Comparison of ENCODE assay signal across 13 mouse cellular contexts in the genomic region with DNA sequence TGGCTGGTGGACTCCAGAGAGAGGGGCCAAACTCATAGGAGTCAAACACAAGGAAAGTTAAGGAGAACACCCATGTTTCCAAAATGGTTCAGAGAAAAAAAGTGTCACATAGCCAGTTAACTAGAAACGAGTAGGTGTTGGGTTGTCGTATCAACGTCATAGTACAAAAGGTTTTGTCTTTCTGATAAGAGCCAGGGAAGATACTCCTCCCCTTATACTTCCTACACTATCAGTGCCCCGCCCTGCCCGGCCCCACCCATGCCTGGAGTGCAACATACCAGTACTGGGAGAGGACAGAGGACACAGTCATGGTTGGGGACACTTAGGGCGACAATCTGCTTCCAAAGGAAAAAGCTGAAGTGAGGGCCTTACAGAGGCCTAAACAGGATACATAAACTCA. TPM values are rescaled to one million over a fixed set of nuclear protein-coding genes. Genes with fewer than 3 reads are reported as not detected.
DNase-seq lines count a peak whose midpoint lies in the region; ATAC-seq and TF ChIP-seq lines count a peak whose summit lies in the region.
"Had no signal": no experiment of that assay in that cellular context is flagged by ENCODE, and none has a peak within 500 bp of the region (broad histone marks: within the 10 kb centered on the region; RNA-seq: fewer than 3 reads in every experiment).

No protein-coding gene starts in this region.

- H3K9me3 ChIP-seq in MEL (replicated peaks; ENCODE audit: insufficient read depth, low read length): no peaks in the 10 kb centered on the region
- H3K9me3 ChIP-seq in intestine, embryonic 15.5 days: no peaks in the 10 kb centered on the region
- no peaks in the 10 kb centered on the region for H3K9me3 ChIP-seq in liver, postnatal 0 days (ENCODE audit: low read length)
- H3K9me3 ChIP-seq: hindbrain, embryonic 13.5 days; lung, embryonic 15.5 days had no signal

- peak overlapping the region; percentile 94 for H3K27ac ChIP-seq in MEL (ENCODE audit: control insufficient read depth, low read depth, low read length)
- H3K27ac ChIP-seq in intestine, embryonic 15.5 days: no peak overlapping the region
- no peak overlapping the region for H3K27ac ChIP-seq in liver, postnatal 0 days (ENCODE audit: low read depth)
- H3K27ac ChIP-seq: hindbrain, embryonic 13.5 days; lung, embryonic 15.5 days had no signal

- DNase-seq in heart, adult 11 months: peak; percentile 94
- no peak for DNase-seq in heart, adult 8-10 months (ENCODE audit: low spot score)
- peak; percentile 88 for DNase-seq in MEL (ENCODE audit: low read depth, low spot score)
- peak; percentile 44 for DNase-seq in liver, postnatal 0 days
- no peak for DNase-seq in urinary bladder, postnatal 4 days (ENCODE audit: low spot score in 2 of 2)
- no peak for DNase-seq in Muller cell, postnatal 12 days (ENCODE audit: inconsistent ontology term)
- DNase-seq in layer of hippocampus, postnatal 10 days (ENCODE audit: low spot score in 2 of 2): no peak
- DNase-seq: cerebellum, adult 9-10 months; kidney, adult 9 months had no signal

- TF ChIP-seq CTCF in MEL (IDR thresholded peaks at IDR 0.05 in 2 of 3, conservative IDR thresholded peaks at IDR 0.05 in 1 of 3; ENCODE audit: control insufficient read depth in 1 of 3, insufficient read depth in 1 of 3, low read depth in 2 of 3, low read length in 3 of 3, poor library complexity in 1 of 3, severe bottlenecking in 1 of 3): no peak
- TF ChIP-seq CTCF in liver, postnatal 0 days (IDR thresholded peaks at IDR 0.05; ENCODE audit: low read depth): no peak

- peak overlapping the region in 1 of 2 experiments; percentile 40; a peak in 3 of 4 replicates for H3K4me3 ChIP-seq in MEL (ENCODE audit: control insufficient read depth in 1 of 2, insufficient read depth in 1 of 2, low read depth in 2 of 2, low read length in 2 of 2)
- H3K4me3 ChIP-seq in intestine, embryonic 15.5 days (replicated peaks): no peak overlapping the region
- no peak overlapping the region for H3K4me3 ChIP-seq in liver, postnatal 0 days (ENCODE audit: low read depth, low read length)
- H3K4me3 ChIP-seq: hindbrain, embryonic 13.5 days; lung, embryonic 15.5 days had no signal

- H3K79me2 ChIP-seq in MEL (ENCODE audit: control insufficient read depth, insufficient read depth, low read length, poor library complexity): peaks cover 12% of the 10 kb centered on the region

- 81% methylated on average over 6 of the region's 6 CpGs for whole genome bisulfite sequencing in intestine, embryonic 15.5 days
- 49% methylated on average over 6 of the region's 6 CpGs for WGBS in liver, postnatal 0 days (ENCODE audit: insufficient replicate concordance)

- H3K36me3 ChIP-seq in MEL (ENCODE audit: control insufficient read depth in 1 of 2, insufficient read depth in 2 of 2, low read length in 2 of 2): peaks cover 2 to 32% of the 10 kb centered on the region in 2 experiments
- no peaks in the 10 kb centered on the region for H3K36me3 ChIP-seq in intestine, embryonic 15.5 days
- H3K36me3 ChIP-seq in liver, postnatal 0 days (replicated peaks; ENCODE audit: insufficient read depth, low read length): peaks cover 32% of the 10 kb centered on the region

- TF ChIP-seq POLR2A in MEL (IDR thresholded peaks at IDR 0.05; ENCODE audit: control insufficient read depth in 1 of 2, insufficient read depth in 1 of 2, low read depth in 1 of 2, low read length in 2 of 2, poor library complexity in 1 of 2): peak in 1 of 2 experiments; percentile 59; a peak in 2 of 4 replicates

- no peaks in the 10 kb centered on the region for H3K27me3 ChIP-seq in MEL (ENCODE audit: control insufficient read depth in 1 of 2, insufficient read depth in 2 of 2, low read length in 2 of 2)
- H3K27me3 ChIP-seq in intestine, embryonic 15.5 days (replicated peaks): no peaks in the 10 kb centered on the region
- no peaks in the 10 kb centered on the region for H3K27me3 ChIP-seq in liver, postnatal 0 days (ENCODE audit: insufficient read depth, low read length)
- H3K27me3 ChIP-seq: hindbrain, embryonic 13.5 days; lung, embryonic 15.5 days had no signal

- peak; percentile 91 for ATAC-seq in intestine, embryonic 15.5 days
- ATAC-seq in liver, postnatal 0 days: peak; percentile 71

- peak overlapping the region; percentile 68 for H3K9ac ChIP-seq in MEL (ENCODE audit: control insufficient read depth, low read depth, low read length, poor library complexity, severe bottlenecking)
- H3K9ac ChIP-seq in intestine, embryonic 15.5 days: no peak overlapping the region
- no peak overlapping the region for H3K9ac ChIP-seq in liver, postnatal 0 days (replicated peaks)
- H3K9ac ChIP-seq: hindbrain, embryonic 13.5 days; lung, embryonic 15.5 days had no signal

- peak; percentile 66 to 78 for TF ChIP-seq EP300 in MEL (IDR thresholded peaks at IDR 0.05; ENCODE audit: low read depth in 1 of 2, low read length in 2 of 2)
- TF ChIP-seq EP300 in liver, postnatal 0 days (IDR thresholded peaks at IDR 0.05; ENCODE audit: low read depth): no peak

- no peak for TF ChIP-seq RAD21 in MEL (IDR thresholded peaks at IDR 0.05; ENCODE audit: low read depth, low read length)

- H3K4me1 ChIP-seq in MEL (ENCODE audit: control insufficient read depth in 1 of 2, insufficient read depth in 2 of 2, low read length in 2 of 2): peaks cover 11 to 22% of the 10 kb centered on the region in 2 experiments
- H3K4me1 ChIP-seq in intestine, embryonic 15.5 days (replicated peaks): no peaks in the 10 kb centered on the region
- H3K4me1 ChIP-seq in liver, postnatal 0 days (ENCODE audit: insufficient read depth): peaks cover 7% of the 10 kb centered on the region
- H3K4me1 ChIP-seq: hindbrain, embryonic 13.5 days; lung, embryonic 15.5 days had no signal

- no peak overlapping the region for H3K4me2 ChIP-seq in intestine, embryonic 15.5 days (replicated peaks)
- no peak overlapping the region for H3K4me2 ChIP-seq in liver, postnatal 0 days (ENCODE audit: low read depth, low read length)
- H3K4me2 ChIP-seq: hindbrain, embryonic 13.5 days; lung, embryonic 15.5 days; midbrain, embryonic 11.5 days had no signal

TF ChIP-seq in MEL, 35 proteins besides CTCF, POLR2A, EP300 and RAD21 (continues in another document):
- TF ChIP-seq GATA1 (IDR thresholded peaks at IDR 0.05; ENCODE audit: low read depth, low read length) (peak; percentile 76), MYC (IDR thresholded peaks at IDR 0.05; ENCODE audit: low read depth, low read length) (no peak), MAX (IDR thresholded peaks at IDR 0.05; ENCODE audit: low read length) (no peak; the same call in 1 of the 2 replicates), KAT2A (conservative IDR thresholded peaks at IDR 0.05; ENCODE audit: low read depth, low read length) (no peak), MXI1 (IDR thresholded peaks at IDR 0.05; ENCODE audit: low read depth, low read length) (no peak), UBTF (IDR thresholded peaks at IDR 0.05; ENCODE audit: borderline replicate concordance, insufficient read depth, low read depth, low read length) (no peak), NELFE (IDR thresholded peaks at IDR 0.05; ENCODE audit: low read depth, low read length) (peak; percentile 34; the same call in 1 of the 2 replicates), ZC3H11A (IDR thresholded peaks at IDR 0.05; ENCODE audit: low read depth, low read length) (no peak), HCFC1 (IDR thresholded peaks at IDR 0.05; ENCODE audit: low read depth, low read length) (0 out of 2 replicates have a peak, but pooled peaks have one; percentile 15), MAFK (IDR thresholded peaks at IDR 0.05; ENCODE audit: borderline replicate concordance, low read depth, low read length) (no peak), ELF1 (IDR thresholded peaks at IDR 0.05; ENCODE audit: low read depth, low read length) (0 out of 2 replicates have a peak, but pooled peaks have one; percentile 20), ETS1 (IDR thresholded peaks at IDR 0.05; ENCODE audit: low read depth, low read length) (peak; percentile 69), TAL1 (IDR thresholded peaks at IDR 0.05; ENCODE audit: low read length) (no peak), ZNF384 (IDR thresholded peaks at IDR 0.05; ENCODE audit: low read depth, low read length) (peak; percentile 73), RCOR1 (IDR thresholded peaks at IDR 0.05; ENCODE audit: low read depth, low read length) (peak; percentile 53; the same call in 1 of the 2 replicates), USF2 (IDR thresholded peaks at IDR 0.05; ENCODE audit: borderline replicate concordance in 1 of 2, insufficient read depth in 1 of 2, low read depth in 1 of 2, low read length in 2 of 2) (no peak), ZKSCAN1 (IDR thresholded peaks at IDR 0.05; ENCODE audit: low read depth, low read length) (no peak), GABPA (IDR thresholded peaks at IDR 0.05; ENCODE audit: low read depth, low read length) (no peak), NRF1 (IDR thresholded peaks at IDR 0.05; ENCODE audit: insufficient read depth, low read depth, low read length, poor library complexity, severe bottlenecking) (no peak), POLR2AphosphoS2 (IDR thresholded peaks at IDR 0.05; ENCODE audit: low read length) (no peak), USF1 (IDR thresholded peaks at IDR 0.05; ENCODE audit: low read depth, low read length) (no peak), E2F4 (IDR thresholded peaks at IDR 0.05; ENCODE audit: borderline replicate concordance, low read depth, low read length) (no peak), SIN3A (IDR thresholded peaks at IDR 0.05; ENCODE audit: low read length) (peak; percentile 79), POLR2AphosphoS5 (IDR thresholded peaks at IDR 0.05; ENCODE audit: borderline replicate concordance, low read depth, low read length) (no peak), SMC3 (IDR thresholded peaks at IDR 0.05; ENCODE audit: low read depth, low read length) (no peak), MAZ (IDR thresholded peaks at IDR 0.05; ENCODE audit: low read depth, low read length) (peak; percentile 72; the same call in 1 of the 2 replicates), MYB (IDR thresholded peaks at IDR 0.05; ENCODE audit: low read depth, low read length) (no peak), CHD1 (IDR thresholded peaks at IDR 0.05; ENCODE audit: low read depth, low read length) (no peak), TCF12 (IDR thresholded peaks at IDR 0.05; ENCODE audit: low read depth, low read length) (peak; percentile 58), JUND (IDR thresholded peaks at IDR 0.05; ENCODE audit: low read depth, low read length) (no peak)

RNA-seq across cellular contexts. Expression of gene Asah2, which starts 49.0 kb away (rescaled TPM):
- 10 to 100 TPM; 13.5 to 16.6 (median 15.5) TPM for total RNA-seq in heart, adult 8-10 months (2022)
- 0.58 and 0.62 TPM in 2 replicates for total RNA-seq in MEL (2012; rRNA removed)
- polyA plus RNA-seq in MEL (2012; ENCODE audit: insufficient read depth in 1 of 2, insufficient read length in 2 of 2, low read depth in 1 of 2, low replicate concordance in 2 of 2, missing spikeins in 1 of 2): 1 to 10 TPM in 1 of 2 experiments, not detected in 1; 1.3 TPM
- 2.8 and 3.4 TPM in 2 replicates for polyA plus RNA-seq in intestine, embryonic 15.5 days (2015; fragmentation: Nextera tagmentation; extraction: Ambion mirVana)
- polyA plus RNA-seq in liver, postnatal 0 days (2015; fragmentation: Nextera tagmentation; extraction: Ambion mirVana): 0.65 and 0.72 TPM in 2 replicates
- total RNA-seq in layer of hippocampus, postnatal 10 days (2021): 1 to 10 TPM; 5.5 to 6.2 TPM

Comparison
In these comparisons a context has a peak if more than half of its experiments do, and no peak if none do; other contexts are left out.
1. DNase-seq: peak in heart, adult 11 months (single experiment), MEL (single experiment) and liver, postnatal 0 days (single experiment); none in heart, adult 8-10 months (single experiment), urinary bladder, postnatal 4 days (0 of 2), Muller cell, postnatal 12 days (single experiment) and layer of hippocampus, postnatal 10 days (0 of 2).